Mouse (Mus musculus): ENCODE results near the gene Tmem209. TPM values are rescaled to one million over a fixed set of nuclear protein-coding genes. Genes with fewer than 3 reads are reported as not detected.

Gene Tmem209
- 10 to 100 TPM; 37.9 to 38.8 TPM for total RNA-seq (2023)

DNA sequence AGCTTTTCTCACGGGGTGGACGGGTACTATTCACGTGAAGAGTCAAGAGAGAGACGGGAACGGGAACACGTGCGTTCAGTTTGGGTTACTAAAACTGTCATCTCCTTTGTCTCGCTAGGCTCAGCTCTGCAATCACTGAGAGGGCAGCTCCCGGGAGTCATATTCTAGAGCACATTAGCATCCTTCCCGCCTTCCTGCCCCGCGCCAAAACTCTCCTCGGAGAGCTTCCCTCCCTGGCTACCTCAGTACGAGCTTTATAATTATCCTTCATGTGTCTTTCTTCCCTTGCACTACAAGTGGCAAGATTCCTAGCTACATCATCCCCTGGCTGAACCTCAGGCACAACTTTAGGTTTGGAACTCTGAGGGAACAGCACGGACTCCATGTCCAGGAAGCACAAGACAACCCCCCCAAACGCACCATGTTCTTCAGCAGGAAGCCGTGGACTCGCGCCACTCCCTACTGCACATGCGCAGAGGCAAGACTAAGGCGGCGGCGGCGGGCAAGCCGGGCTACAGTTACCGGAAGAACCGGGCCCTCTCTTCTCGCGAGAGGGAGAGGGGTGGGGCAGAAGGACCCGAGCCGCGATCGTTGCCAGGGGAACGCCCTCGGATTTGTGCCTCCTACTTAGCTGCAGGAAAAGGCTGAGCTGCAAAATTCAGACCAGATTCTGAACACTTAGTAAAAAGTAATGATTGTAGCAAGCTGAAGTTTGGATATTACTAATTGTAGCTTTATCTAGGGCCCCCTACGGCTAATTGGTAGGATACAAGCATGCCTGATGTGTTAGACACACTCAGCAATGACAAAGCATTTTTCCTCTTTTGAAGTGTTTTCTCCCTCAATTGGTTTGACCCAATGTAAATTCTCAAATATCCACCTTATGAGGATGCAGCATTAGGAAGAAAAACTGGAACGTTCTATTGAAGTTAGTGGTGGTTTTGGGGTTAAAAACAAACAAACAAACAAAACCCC, at the start of gene Tmem209, which contains the start of gene Ssmem1:
Gene Tmem209, minus strand, starts transcription at position 519 of the 975 bp plus-strand sequence.
Gene Ssmem1, plus strand, starts transcription at position 585 of the 975 bp plus-strand sequence.

DNA sequence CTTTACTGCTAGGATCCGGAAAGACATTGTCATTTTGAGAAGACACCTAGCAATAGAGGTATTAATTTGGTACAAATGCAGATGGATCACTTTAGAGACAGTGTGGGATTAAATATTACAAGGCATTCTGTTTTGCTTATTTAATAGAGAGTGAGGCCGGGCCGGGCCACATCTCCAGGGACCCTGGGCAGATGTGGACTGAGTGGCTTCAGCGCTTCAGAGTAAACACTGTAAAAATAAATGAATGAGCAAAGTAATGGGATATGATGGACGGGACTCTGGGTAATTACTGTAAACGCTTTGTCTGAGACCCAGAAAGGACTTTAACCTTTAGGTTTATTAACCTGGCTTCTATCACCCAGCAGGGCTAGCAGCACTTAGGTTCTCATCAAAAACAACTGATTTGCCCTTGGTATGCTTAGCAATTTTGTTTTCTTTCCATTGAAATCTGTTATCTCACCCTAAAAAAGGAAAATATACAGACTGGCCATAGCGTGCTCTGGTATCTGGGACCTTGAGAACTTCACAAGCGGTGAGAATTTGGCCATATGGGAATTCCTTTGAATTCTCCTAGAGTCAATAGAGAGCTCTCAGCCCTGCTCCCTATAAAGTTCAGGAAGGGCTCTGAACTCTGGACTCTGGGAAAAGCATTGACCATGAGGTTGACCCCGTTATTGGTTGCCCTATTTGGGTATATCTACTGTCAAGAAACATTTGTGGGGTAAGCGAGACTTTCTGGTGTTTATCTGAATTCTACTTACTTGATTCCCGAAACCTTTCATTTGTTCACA, 31.6 kb upstream of the Tmem209 start, which contains the start of gene Cpa2:
Gene Cpa2, plus strand, starts transcription at position 574 of the 791 bp plus-strand sequence.

Other genes starting within 250 kb of the Tmem209 start
- gene Ube2h, start 205.2 kb downstream of the Tmem209 start, total RNA-seq (2023) = 100 to 1,000 TPM; 106 TPM
- 10 to 100 TPM; 26.7 to 37.1 TPM for gene Zc3hc1, start 118.8 kb downstream of the Tmem209 start, total RNA-seq (2023)
- gene Klhdc10, start 107.9 kb downstream of the Tmem209 start, total RNA-seq (2023) = 10 to 100 TPM; 20.5 to 26.3 TPM
- 1 to 10 TPM in 1 of 2 experiments, under 1 TPM in 1; 0.65 to 1.4 TPM for gene Ssmem1, start 66 bp upstream of the Tmem209 start, total RNA-seq (2023)
- not detected for gene Cpa2, start 31.8 kb upstream of the Tmem209 start, total RNA-seq (2023)
- not detected for gene Cpa4, start 58.6 kb upstream of the Tmem209 start, total RNA-seq (2023)
- not detected for gene Cpa5, start 101.2 kb upstream of the Tmem209 start, total RNA-seq (2023)
- not detected for gene Cpa1, start 129.4 kb upstream of the Tmem209 start, total RNA-seq (2023)
- gene Cep41, start 184.0 kb upstream of the Tmem209 start, total RNA-seq (2023) = 10 to 100 TPM in 1 of 2 experiments, 1 to 10 TPM in 1; 8.0 to 13.1 TPM
- not detected for gene Mest, start 213.8 kb upstream of the Tmem209 start, total RNA-seq (2023)